Comparison of ENCODE assay signal across 8 mouse cellular contexts in the genomic region with DNA sequence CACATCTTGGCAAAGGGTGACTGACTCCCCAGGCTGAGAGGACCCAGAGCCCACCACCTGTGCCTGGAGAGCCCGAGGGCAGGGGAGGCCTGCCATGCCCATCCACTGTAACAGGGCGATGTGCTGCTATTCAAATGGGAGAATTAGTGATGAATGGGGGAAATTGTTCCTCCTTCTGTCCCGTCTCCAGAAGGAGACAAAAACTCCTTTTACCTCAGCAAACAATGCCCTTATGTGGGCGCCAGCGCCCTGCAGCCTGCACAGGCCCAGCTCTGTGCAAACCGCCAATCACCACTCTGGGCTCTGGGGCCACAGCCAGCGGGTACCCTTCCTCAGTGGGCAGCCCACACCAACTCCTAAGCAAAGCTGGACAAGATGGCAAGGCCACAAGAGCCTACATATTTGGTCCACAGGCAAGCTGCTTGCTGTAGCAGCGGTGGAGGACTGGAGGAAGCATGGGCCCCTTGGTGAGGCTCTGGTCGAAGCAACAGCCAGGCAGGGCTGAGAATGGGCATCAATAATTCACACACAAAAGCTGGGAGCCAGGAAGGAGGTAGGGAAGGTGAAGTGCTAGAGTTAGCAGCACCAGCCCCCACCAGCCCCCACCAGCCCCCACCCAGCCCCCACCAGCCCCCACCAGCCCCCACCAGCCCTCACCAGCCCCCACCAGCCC.
DNase-seq lines count a peak whose midpoint lies in the region; ATAC-seq and TF ChIP-seq lines count a peak whose summit lies in the region.

No protein-coding gene starts in this region.

- no peaks in the 10 kb centered on the region for H3K27me3 ChIP-seq in kidney, postnatal 0 days (ENCODE audit: insufficient read depth, low read length)
- H3K27me3 ChIP-seq in forebrain, embryonic 10.5 days (ENCODE audit: poor library complexity, severe bottlenecking) = no peaks in the 10 kb centered on the region
- H3K27me3 ChIP-seq in neural tube, embryonic 15.5 days (replicated peaks) = no peaks in the 10 kb centered on the region

- no peak overlapping the region for H3K4me3 ChIP-seq in kidney, postnatal 0 days (replicated peaks; ENCODE audit: low read depth, low read length)
- peak overlapping the region; percentile 4; the same call in 1 of the 2 replicates for H3K4me3 ChIP-seq in forebrain, embryonic 10.5 days
- H3K4me3 ChIP-seq in neural tube, embryonic 15.5 days (replicated peaks) = no peak overlapping the region

- DNase-seq in kidney, postnatal 0 days (ENCODE audit: low spot score) = no peak
- DNase-seq in kidney, adult 8-10 months = no peak
- DNase-seq in forebrain, embryonic 10.5 days (ENCODE audit: extremely low spot score, low spot score) = peak; percentile 38
- peak; percentile 44 to 74 for DNase-seq in layer of hippocampus, postnatal 14 days (ENCODE audit: low spot score in 2 of 2)
- DNase-seq in kidney, postnatal 10 days = no peak
- DNase-seq in kidney, adult 18-20 months = no peak
- DNase-seq in heart, adult 11 months = no peak

- no peak for ATAC-seq in kidney, postnatal 0 days (replicated peaks; ENCODE audit: low FRiP score, low read depth)
- ATAC-seq in neural tube, embryonic 15.5 days (ENCODE audit: low FRiP score) = peak; percentile 56; the same call in 1 of the 2 replicates

- WGBS in kidney, postnatal 0 days = 68% methylated on average over 9 of the region's 9 CpGs
- WGBS in forebrain, embryonic 10.5 days = 24% methylated on average over 9 of the region's 9 CpGs
- WGBS in neural tube, embryonic 15.5 days = 15% methylated on average over 9 of the region's 9 CpGs

- no peak overlapping the region for H3K4me2 ChIP-seq in kidney, postnatal 0 days (ENCODE audit: low read length)
- H3K4me2 ChIP-seq in neural tube, embryonic 15.5 days = no peak overlapping the region

- H3K9ac ChIP-seq in kidney, postnatal 0 days (ENCODE audit: low read depth, low read length) = no peak overlapping the region
- no peak overlapping the region for H3K9ac ChIP-seq in neural tube, embryonic 15.5 days (replicated peaks)

- H3K36me3 ChIP-seq in kidney, postnatal 0 days (ENCODE audit: insufficient read depth, low read length) = peaks cover 5% of the 10 kb centered on the region; the same call in 1 of the 2 replicates
- H3K36me3 ChIP-seq in forebrain, embryonic 10.5 days (replicated peaks) = peaks cover 49% of the 10 kb centered on the region
- H3K36me3 ChIP-seq in neural tube, embryonic 15.5 days = peaks cover 35% of the 10 kb centered on the region

- H3K4me1 ChIP-seq in kidney, postnatal 0 days (replicated peaks; ENCODE audit: insufficient read depth, low read length) = peaks cover 20% of the 10 kb centered on the region; the same call in 1 of the 2 replicates
- H3K4me1 ChIP-seq in forebrain, embryonic 10.5 days = peaks cover 67% of the 10 kb centered on the region
- H3K4me1 ChIP-seq in neural tube, embryonic 15.5 days = peaks cover 67% of the 10 kb centered on the region

- H3K27ac ChIP-seq in kidney, postnatal 0 days = peak overlapping the region; percentile 64
- H3K27ac ChIP-seq in forebrain, embryonic 10.5 days = peak overlapping the region; percentile 82
- H3K27ac ChIP-seq in neural tube, embryonic 15.5 days (replicated peaks) = peak overlapping the region; percentile 74

- TF ChIP-seq CTCF in kidney, postnatal 0 days (IDR thresholded peaks at IDR 0.05; ENCODE audit: low read depth) = no peak

- no peaks in the 10 kb centered on the region for H3K9me3 ChIP-seq in kidney, postnatal 0 days (replicated peaks; ENCODE audit: low read length)
- H3K9me3 ChIP-seq in forebrain, embryonic 10.5 days = no peaks in the 10 kb centered on the region
- H3K9me3 ChIP-seq in neural tube, embryonic 15.5 days (replicated peaks) = no peaks in the 10 kb centered on the region

Comparison
In these comparisons a context has a peak if more than half of its experiments do, and no peak if none do; other contexts are left out.
1. DNase-seq: peak in forebrain, embryonic 10.5 days (single experiment) and layer of hippocampus, postnatal 14 days (2 of 2); none in kidney, postnatal 0 days (single experiment), kidney, adult 8-10 months (0 of 2), kidney, postnatal 10 days (single experiment), kidney, adult 18-20 months (single experiment) and heart, adult 11 months (single experiment).
2. Peak in every context shown above with its lines, with median percentiles within 50 percentile points of each other: H3K27ac ChIP-seq.